Mouse (Mus musculus) CD4-positive, CD25-positive, alpha-beta regulatory T cell, adult 2 months (primary cell): ENCODE data around the gene Mrpl10.

Source experiments
- DNase-seq: peaks from one replicate; pipeline ENCODE4 v3.0.0-alpha.2; 2012; ENCODE audit warnings: low read depth, low spot score

The Mrpl10 gene

DNA sequence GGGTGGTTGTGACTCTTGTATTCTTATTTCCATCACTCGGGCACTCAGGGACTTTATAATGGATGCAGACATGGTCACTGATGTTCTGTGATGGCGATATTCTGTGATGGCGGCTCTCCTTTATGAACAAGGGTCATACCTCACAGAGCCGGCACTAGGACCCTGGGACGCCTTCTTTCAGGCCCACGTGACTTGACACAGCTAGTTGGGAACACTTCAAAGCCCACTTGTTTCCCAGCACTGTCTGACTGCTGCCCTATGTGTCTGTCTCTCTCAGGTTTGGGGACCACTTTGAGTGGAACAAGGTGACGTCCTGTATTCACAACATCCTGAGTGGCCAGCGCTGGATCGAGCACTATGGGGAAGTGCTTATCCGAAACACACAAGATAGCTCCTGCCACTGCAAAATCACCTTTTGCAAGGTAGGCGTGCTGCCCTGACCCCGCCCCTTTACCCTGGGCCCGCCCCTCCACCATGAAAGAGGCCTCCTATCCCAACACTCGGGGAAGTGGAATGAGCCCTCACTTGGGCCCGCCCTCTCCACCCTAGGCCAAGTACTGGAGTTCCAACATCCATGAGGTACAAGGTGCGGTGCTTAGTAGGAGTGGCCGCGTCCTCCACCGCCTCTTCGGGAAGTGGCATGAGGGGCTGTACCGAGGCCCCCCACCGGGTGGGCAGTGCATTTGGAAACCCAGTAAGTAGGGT, 25.4 kb downstream of the Mrpl10 start:
- DNase-seq: no peak

DNA sequence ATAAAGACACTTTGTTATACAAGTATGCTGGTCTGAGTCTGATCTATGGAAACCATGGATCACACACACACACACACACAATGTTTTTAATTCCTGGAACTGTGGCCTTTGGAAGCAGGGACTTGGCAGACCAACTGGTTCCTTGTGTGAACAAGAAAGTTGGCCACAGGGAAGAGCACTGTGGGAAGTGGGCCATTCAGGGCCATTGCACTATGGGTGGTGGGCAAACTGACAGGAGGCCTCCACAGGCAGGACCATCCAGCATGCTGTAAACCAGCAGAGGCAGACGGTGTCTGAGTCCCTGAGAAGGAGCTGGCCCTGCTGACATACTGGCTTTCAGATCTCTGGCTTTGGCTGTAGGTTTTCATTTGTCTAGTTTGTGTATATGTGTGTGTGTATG, 28.0 kb downstream of the Mrpl10 start:
- no peak for DNase-seq

DNA sequence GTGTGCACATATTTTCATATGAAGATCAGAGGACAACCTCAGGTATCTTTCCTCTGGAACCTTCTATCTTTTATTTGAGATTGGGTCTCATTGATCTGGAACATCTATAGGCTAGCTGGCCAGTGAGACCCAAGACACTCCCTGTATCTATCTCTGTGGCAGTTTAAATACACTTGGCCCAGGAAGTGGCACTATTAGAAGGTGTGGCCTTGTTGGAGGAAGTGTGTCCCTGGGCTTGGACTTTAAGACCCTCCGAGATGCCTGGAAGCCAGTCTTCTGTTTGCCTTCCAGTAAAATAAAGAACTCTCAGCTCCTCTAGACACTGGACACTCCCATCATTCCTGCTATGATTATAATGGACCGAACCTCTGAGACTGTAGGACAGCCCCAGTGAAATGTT, 28.4 kb downstream of the Mrpl10 start:
- DNase-seq: no peak

- DNase-seq: no peak
Observed at GRCm38 (mm10) chr11:97071129-97071528, 29.8 kb downstream of the Mrpl10 start.

DNA sequence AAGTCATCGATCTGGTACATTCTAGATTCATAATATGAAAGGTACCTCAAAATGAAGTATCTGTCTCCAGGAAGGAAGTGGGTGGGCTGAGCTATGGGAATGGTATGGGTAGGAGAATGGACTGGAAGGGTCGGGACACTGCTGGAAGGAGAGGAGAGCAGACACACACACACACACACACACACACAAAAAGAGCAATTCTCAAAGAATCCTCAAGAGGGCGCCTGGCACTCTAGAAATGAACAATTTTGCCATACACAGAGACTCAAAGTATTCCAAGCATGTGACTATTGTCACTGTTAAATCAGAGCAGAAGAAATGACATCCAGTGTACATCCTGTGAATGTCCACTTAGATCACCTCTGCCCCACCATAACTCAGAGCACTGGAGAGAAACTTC, 31.2 kb downstream of the Mrpl10 start:
- DNase-seq: peak; percentile 65

- DNase-seq: no peak
Observed at GRCm38 (mm10) chr11:97074235-97074634, 32.9 kb downstream of the Mrpl10 start.

- DNase-seq: no peak
Observed at GRCm38 (mm10) chr11:97078751-97079150, 37.4 kb downstream of the Mrpl10 start.

DNA sequence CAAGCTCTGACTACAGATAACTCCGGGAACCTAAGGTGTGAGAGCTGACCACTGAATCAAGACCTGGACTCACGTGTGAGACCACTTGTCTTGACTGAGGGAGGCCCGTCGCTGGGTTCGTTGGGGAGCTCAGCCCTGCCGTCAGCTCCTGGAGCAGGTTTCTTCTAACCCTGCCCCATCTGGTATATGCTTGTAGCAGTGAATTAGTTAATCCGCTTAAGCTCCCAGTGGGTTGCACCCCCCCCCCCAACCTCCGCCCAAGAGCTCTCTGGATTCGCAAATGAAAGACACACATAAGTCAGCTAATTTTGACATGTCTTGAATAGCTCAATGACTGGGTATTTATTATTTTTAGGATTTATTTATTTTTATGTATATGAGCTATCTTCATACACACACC, 38.9 kb downstream of the Mrpl10 start:
- no peak for DNase-seq

DNA sequence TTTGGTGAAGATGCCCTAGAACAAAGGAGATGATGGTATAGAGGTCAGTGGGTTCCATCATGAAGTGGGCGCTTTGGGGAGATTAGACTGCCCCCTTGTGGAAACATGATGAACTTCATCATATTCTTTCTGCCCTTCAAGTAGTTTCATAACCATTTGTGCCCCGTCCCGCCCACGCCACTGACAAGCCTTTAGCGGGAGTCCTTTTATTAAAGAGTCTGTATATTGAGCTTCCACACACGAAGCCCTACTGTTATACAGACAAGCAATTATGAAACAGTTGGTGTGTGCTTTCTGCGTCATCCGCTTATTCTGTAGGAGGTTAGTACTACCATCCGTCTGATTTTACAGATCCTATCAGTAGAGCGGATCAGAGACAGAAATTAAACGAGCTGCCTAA, 41.6 kb downstream of the Mrpl10 start:
- DNase-seq: peak; percentile 83

- no peak for DNase-seq
Observed at GRCm38 (mm10) chr11:97083401-97084140, 42.2 kb downstream of the Mrpl10 start.

- DNase-seq: no peak
Observed at GRCm38 (mm10) chr11:97084821-97085505, 43.6 kb downstream of the Mrpl10 start.

DNA sequence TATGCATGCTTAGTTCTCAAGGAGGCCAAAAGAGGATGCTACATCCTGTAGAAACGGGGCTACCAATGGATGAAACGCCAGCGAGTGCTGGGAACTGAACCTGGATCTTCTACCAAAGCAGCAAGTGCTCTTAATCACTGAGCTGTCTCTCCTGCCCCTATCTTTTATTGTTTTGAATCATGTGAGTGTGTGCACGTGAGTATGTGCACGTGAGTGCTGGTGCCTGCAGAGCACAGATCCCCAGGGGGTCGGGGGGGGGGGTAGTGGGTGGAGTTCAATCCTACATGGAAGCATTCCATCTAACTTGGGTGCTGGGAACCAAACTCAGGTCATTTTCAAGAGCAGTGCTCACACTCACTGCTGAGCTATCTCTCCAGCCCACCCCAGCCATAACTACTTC, 45.0 kb downstream of the Mrpl10 start:
- no peak for DNase-seq

DNA sequence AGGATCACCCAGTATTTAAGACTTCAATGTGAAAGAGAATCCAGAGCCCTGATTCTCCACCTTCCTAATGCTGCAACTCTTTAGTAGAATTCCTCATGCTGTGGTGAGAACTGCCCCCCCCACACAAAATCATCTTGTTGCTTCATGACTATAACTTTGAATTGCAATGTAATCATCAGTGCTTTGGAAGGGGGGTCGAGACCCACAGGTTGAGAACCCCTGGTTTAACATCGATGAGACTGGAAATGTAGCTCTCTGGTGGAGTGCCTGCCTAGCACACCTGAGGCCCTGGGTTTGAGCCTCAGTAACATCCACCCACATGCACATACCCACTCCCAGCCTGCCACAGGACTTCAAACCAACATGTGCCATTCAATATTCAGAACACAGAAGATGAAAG, 53.2 kb downstream of the Mrpl10 start:
- DNase-seq: no peak

GRCm38 (mm10) chr11:97098791-97099190, 57.4 kb downstream of the Mrpl10 start:
- no peak for DNase-seq
